Mouse (Mus musculus): Measurements from ENCODE around the gene Qrfpr.

Gene Qrfpr

DNA sequence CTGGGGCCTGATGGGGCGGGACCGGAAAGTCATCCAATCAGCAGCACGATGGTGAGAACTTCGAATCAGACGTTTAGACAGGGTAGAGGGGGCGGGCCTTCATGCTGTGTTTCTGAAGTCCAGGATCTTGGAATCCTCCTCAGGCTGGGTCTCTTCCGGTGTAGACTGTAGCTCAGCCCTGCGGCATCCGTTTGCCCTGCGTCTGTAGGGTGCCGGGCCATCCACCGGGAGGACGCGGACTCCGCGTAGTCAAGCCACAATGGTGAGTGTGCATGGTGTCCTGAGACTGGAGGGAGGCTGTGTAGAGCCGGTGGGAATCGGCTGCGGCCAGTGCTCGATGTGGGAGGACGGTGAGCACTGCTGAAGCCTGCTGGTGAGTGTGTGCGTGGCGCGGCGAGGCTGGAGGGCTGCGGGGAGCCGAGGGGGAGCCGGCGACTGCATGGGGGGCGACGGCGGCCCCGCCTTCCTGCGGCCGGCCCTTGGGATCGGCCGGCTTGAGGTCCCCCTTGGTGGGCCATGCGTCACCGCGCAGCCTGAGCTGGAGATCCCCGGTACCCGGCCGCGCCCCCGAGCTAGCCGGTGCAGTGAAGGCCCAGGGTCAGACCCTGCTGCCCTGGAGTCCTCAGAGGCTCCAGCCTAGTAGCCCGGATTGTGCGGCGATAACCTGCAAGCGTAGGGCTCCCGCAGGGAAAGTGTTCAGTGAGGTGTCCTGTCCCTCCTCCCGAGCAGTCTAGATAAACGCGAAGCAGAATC, 71.0 kb downstream of the Qrfpr start, which contains the start of gene D3Ertd254e:
D3Ertd254e (plus strand) TSS at position 84 of the 753 bp plus-strand sequence.
- DNase-seq (ENCODE audit: low read depth, low spot score), result peak; percentile 65

DNA sequence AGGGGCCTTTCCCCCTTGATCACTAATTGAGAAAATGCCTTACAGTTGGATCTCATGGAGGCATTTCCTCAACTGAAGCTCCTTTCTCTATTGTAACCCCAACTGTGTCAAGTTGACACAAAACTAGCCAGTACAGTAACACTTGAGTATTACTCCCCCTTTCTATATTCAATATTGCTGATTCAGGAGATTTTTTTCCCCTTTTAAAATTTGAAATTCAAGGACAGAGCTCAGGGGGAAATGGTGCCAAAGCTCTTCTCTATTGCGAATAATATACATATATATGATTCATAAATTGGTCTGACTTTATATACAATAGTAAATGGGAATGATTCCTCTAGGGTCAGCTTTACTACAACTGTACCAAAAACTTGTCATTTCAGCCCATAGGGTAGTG, 71.6 kb downstream of the Qrfpr start:
- DNase-seq (ENCODE audit: low read depth, low spot score), result no peak

DNA sequence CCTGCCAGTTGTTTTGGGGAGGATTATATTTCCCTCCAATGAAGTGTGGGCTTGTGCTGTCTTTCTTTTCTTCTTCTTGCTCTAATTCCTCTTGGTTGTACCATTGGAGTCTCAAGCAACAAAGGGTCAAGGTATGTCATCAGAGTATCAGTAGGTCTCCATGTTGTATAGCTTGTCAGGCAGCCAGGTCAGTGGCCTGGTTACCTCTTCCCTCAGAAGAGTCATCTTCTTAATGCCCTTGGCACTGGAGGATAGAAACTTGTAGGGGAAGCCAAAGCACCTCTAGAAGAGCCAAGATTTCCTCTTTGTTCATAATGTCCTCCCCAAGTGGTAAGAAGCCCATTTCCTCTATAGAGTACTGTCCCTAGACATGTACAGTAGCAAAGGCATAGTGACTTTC, 83.1 kb downstream of the Qrfpr start:
- no peak for DNase-seq (ENCODE audit: low read depth, low spot score)

GRCm38 (mm10) chr3:36138171-36138660, 83.9 kb downstream of the Qrfpr start:
- DNase-seq (ENCODE audit: low read depth, low spot score), result no peak

DNA sequence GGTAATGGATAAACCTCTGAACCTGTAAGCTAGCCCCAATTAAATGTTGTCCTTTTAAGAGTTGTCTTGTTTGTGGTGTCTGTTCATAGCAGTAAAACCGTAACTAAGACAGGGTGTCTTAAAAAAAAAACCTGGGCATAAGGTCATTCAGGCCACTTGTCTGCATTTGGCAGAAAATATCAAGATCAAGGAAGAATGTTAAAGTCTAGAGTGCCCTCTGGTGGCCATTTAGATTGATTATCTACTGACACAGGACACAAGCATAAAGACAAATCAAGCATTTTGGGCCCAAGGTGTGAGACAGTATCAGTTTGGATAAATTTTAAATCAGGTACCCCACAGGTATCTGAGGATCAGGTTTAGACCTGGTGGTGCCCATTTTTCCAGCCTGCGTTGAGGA, 84.6 kb downstream of the Qrfpr start:
- DNase-seq (ENCODE audit: low read depth, low spot score), result peak; percentile 19

- DNase-seq (ENCODE audit: low read depth, low spot score), result no peak
These were observed 86.0 kb downstream of the Qrfpr start for GRCm38 (mm10) chr3:36136152-36136551.

Data from retina, postnatal 7 days (tissue).